8 mouse cellular contexts compared by ENCODE assay signal in the genomic region with DNA sequence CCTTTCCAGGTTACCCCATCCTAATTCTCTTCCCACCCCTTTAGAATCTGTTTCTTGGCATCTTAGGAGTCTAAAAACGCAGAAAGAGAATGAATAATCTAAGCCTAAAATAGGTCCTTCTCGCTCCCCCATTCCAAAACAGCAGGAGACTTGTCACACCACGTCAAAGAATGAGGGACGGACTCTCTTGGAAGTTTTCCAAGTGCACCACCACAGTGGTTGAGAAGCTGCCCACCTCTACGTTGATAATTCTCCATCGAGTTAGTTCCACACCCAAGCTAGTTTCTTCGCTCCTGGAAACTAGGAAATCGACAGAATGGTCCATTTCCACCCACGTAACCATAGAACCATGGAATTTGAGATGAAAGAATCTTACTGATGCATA. TPM values are rescaled to one million over a fixed set of nuclear protein-coding genes. Genes with fewer than 3 reads are reported as not detected.
DNase-seq lines count a peak whose midpoint lies in the region; ATAC-seq and TF ChIP-seq lines count a peak whose summit lies in the region.

No protein-coding gene starts in this region.

- H3K4me1 ChIP-seq in kidney, postnatal 0 days (replicated peaks; ENCODE audit: insufficient read depth, low read length), result peaks cover 21% of the 10 kb centered on the region; the same call in 1 of the 2 replicates
- peaks cover 9% of the 10 kb centered on the region for H3K4me1 ChIP-seq in limb, embryonic 14.5 days (ENCODE audit: control insufficient read depth, insufficient read depth, low read length)

- WGBS in kidney, postnatal 0 days, result 12% methylated on average over 9 of the region's 9 CpGs
- WGBS in limb, embryonic 14.5 days, result 13% methylated on average over 9 of the region's 9 CpGs

- H3K27me3 ChIP-seq in kidney, postnatal 0 days (ENCODE audit: insufficient read depth, low read length), result no peaks in the 10 kb centered on the region
- no peaks in the 10 kb centered on the region for H3K27me3 ChIP-seq in limb, embryonic 14.5 days (ENCODE audit: control insufficient read depth, insufficient read depth, low read length)

- peak overlapping the region; percentile 66 for H3K4me2 ChIP-seq in kidney, postnatal 0 days (ENCODE audit: low read length)
- peak overlapping the region; percentile 75 for H3K4me2 ChIP-seq in limb, embryonic 14.5 days (replicated peaks; ENCODE audit: low read depth, low read length, severe bottlenecking)

- no peak for ATAC-seq in kidney, postnatal 0 days (replicated peaks; ENCODE audit: low FRiP score, low read depth)
- no peak for ATAC-seq in limb, embryonic 14.5 days (ENCODE audit: low FRiP score, low read depth)

- TF ChIP-seq CTCF in kidney, postnatal 0 days (IDR thresholded peaks at IDR 0.05; ENCODE audit: low read depth), result no peak; the same call in 1 of the 2 replicates
- no peak for TF ChIP-seq CTCF in brain, embryonic 14.5 days (IDR thresholded peaks at IDR 0.05; ENCODE audit: borderline replicate concordance, extremely low read depth, insufficient read depth, insufficient read length)

- no peak for TF ChIP-seq POLR2A in brain, embryonic 14.5 days (IDR thresholded peaks at IDR 0.05; ENCODE audit: borderline replicate concordance, extremely low read depth, insufficient read depth, insufficient read length, poor library complexity, severe bottlenecking)
- TF ChIP-seq POLR2A in limb, embryonic 14.5 days (IDR thresholded peaks at IDR 0.05; ENCODE audit: borderline replicate concordance, extremely low read depth, insufficient read depth, insufficient read length), result no peak

- no peak for DNase-seq in kidney, postnatal 0 days (ENCODE audit: low spot score)
- no peak for DNase-seq in kidney, adult 8-10 months
- DNase-seq in brain, embryonic 14.5 days (ENCODE audit: low read depth), result peak; percentile 59
- peak; percentile 69 to 77 for DNase-seq in frontal cortex, adult 2 months (ENCODE audit: extremely low spot score in 1 of 2, low spot score in 1 of 2)
- DNase-seq in limb, embryonic 14.5 days (ENCODE audit: low spot score), result no peak
- peak; percentile 53 to 70 for DNase-seq in right cerebral cortex, postnatal 10 days (ENCODE audit: low spot score in 2 of 2)
- DNase-seq in spleen, postnatal 4 days (ENCODE audit: low spot score in 2 of 2), result no peak
- DNase-seq in kidney, postnatal 4 days, result no peak

- no peaks in the 10 kb centered on the region for H3K36me3 ChIP-seq in kidney, postnatal 0 days (ENCODE audit: insufficient read depth, low read length)
- no peaks in the 10 kb centered on the region for H3K36me3 ChIP-seq in limb, embryonic 14.5 days (ENCODE audit: control insufficient read depth, insufficient read depth, low read length)

- peak overlapping the region; percentile 100 for H3K9ac ChIP-seq in kidney, postnatal 0 days (ENCODE audit: low read depth, low read length)
- peak overlapping the region; percentile 97 for H3K9ac ChIP-seq in limb, embryonic 14.5 days (ENCODE audit: low read depth, low read length, severe bottlenecking)

- H3K9me3 ChIP-seq in kidney, postnatal 0 days (replicated peaks; ENCODE audit: low read length), result no peaks in the 10 kb centered on the region
- no peaks in the 10 kb centered on the region for H3K9me3 ChIP-seq in limb, embryonic 14.5 days (ENCODE audit: control insufficient read depth, low read length)

- H3K4me3 ChIP-seq in kidney, postnatal 0 days (replicated peaks; ENCODE audit: low read depth, low read length), result peak overlapping the region; percentile 98
- H3K4me3 ChIP-seq in limb, embryonic 14.5 days (replicated peaks; ENCODE audit: low read length), result peak overlapping the region; percentile 96

- peak overlapping the region; percentile 100 for H3K27ac ChIP-seq in kidney, postnatal 0 days
- peak overlapping the region; percentile 99; the same call in 1 of the 2 replicates for H3K27ac ChIP-seq in limb, embryonic 14.5 days (replicated peaks; ENCODE audit: low read depth, low read length)

RNA-seq across cellular contexts. Expression of a gene that starts 0.5 kb away (rescaled TPM):
- 11.7 and 13.8 TPM in 2 replicates for polyA plus RNA-seq in kidney, postnatal 0 days (2015; fragmentation: Nextera tagmentation; extraction: Ambion mirVana)
- polyA plus RNA-seq in brain, embryonic 14.5 days (2012; rRNA removed), result 12.2 and 19.1 TPM in 2 replicates
- 32.2 and 33.3 TPM in 2 replicates for polyA plus RNA-seq in frontal cortex, adult 2 months (2012; rRNA removed)
- 26.2 and 29.6 TPM in 2 replicates for polyA plus RNA-seq in limb, embryonic 14.5 days (2012; rRNA removed)
- 27.6 and 31.4 TPM in 2 replicates for polyA plus RNA-seq in limb, embryonic 14.5 days (2014; fragmentation: Nextera tagmentation; extraction: Ambion mirVana)

Comparison
In these comparisons a context has a peak if more than half of its experiments do, and no peak if none do; other contexts are left out.
1. DNase-seq: peak in brain, embryonic 14.5 days (single experiment), frontal cortex, adult 2 months (2 of 2) and right cerebral cortex, postnatal 10 days (2 of 2); none in kidney, postnatal 0 days (single experiment), kidney, adult 8-10 months (0 of 2), limb, embryonic 14.5 days (single experiment), spleen, postnatal 4 days (0 of 2) and kidney, postnatal 4 days (0 of 2).